Mouse (Mus musculus): ENCODE data around the gene Ntmt1. TPM values are rescaled to one million over a fixed set of nuclear protein-coding genes. Genes with fewer than 3 reads are reported as not detected.
A peak's percentile ranks its signal among the peaks of the same experiment; 100 is the strongest.

Gene Ntmt1
- polyA plus RNA-seq, 1 experiment from 2014 or later = 52.4 TPM

DNA sequence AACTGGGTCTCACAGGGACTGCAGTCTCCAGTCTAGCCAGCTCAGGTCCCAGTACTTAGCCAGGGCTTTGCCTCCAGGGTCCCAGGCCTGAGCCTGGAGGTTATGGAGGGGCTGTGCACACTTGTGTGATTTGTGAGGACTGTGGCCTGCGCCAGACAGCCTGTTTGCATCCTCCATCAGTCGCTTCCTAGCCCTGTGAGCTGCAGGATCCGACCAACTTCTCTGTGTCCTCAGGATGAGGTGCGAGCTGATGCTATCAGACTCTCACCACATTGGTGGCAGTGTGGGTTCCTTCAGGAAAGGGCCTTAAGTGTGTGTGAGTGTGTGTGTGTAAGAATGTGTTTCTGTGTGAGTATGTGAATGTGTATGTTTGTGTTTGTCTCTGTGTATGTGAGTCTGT lies 20.2 kb upstream of the Ntmt1 start:
- Histone ChIP-seq H3K4me1 (replicated peaks; ENCODE audit: control insufficient read depth, insufficient read depth) (no peaks in the 10 kb centered on the region; the same call in 1 of the 2 replicates), H3K9ac (ENCODE audit: low read length) (no peak overlapping the region), H3K27me3 (ENCODE audit: control insufficient read depth, insufficient read depth, low read length) (no peaks in the 10 kb centered on the region), H3K4me3 (ENCODE audit: low read depth, low read length) (no peak overlapping the region), H3K4me2 (replicated peaks; ENCODE audit: low read depth) (no peak overlapping the region), H3K9me3 (ENCODE audit: control insufficient read depth, low read length) (no peaks in the 10 kb centered on the region), H3K27ac (replicated peaks) (no peak overlapping the region), H3K36me3 (ENCODE audit: control insufficient read depth, insufficient read depth, low read length) (no peaks in the 10 kb centered on the region)
- 68% methylated on average over 4 of the region's 4 CpGs for WGBS
- ATAC-seq (ENCODE audit: low FRiP score, low TSS enrichment) (no peak), DNase-seq (ENCODE audit: low spot score) (no peak)
- TF ChIP-seq EP300 (optimal IDR thresholded peaks at IDR 0.05) = no peak
- TF ChIP-seq CTCF (IDR thresholded peaks at IDR 0.05; ENCODE audit: low read depth) = no peak

GRCm38 (mm10) chr2:30792061-30792460 lies 15.6 kb upstream of the Ntmt1 start:
- ATAC-seq (ENCODE audit: low FRiP score, low TSS enrichment) (no peak), DNase-seq (ENCODE audit: low spot score) (no peak)
- Histone ChIP-seq H3K36me3 (ENCODE audit: control insufficient read depth, insufficient read depth, low read length) (no peaks in the 10 kb centered on the region), H3K4me1 (replicated peaks; ENCODE audit: control insufficient read depth, insufficient read depth) (peaks cover 5% of the 10 kb centered on the region; the same call in 1 of the 2 replicates), H3K27ac (replicated peaks) (no peak overlapping the region), H3K27me3 (ENCODE audit: control insufficient read depth, insufficient read depth, low read length) (no peaks in the 10 kb centered on the region), H3K4me2 (replicated peaks; ENCODE audit: low read depth) (no peak overlapping the region), H3K9me3 (ENCODE audit: control insufficient read depth, low read length) (no peaks in the 10 kb centered on the region), H3K4me3 (ENCODE audit: low read depth, low read length) (no peak overlapping the region), H3K9ac (ENCODE audit: low read length) (no peak overlapping the region)
- no peak for TF ChIP-seq EP300 (optimal IDR thresholded peaks at IDR 0.05)
- no peak for TF ChIP-seq CTCF (IDR thresholded peaks at IDR 0.05; ENCODE audit: low read depth)
- 82% methylated on average over 7 of the region's 7 CpGs for WGBS

DNA sequence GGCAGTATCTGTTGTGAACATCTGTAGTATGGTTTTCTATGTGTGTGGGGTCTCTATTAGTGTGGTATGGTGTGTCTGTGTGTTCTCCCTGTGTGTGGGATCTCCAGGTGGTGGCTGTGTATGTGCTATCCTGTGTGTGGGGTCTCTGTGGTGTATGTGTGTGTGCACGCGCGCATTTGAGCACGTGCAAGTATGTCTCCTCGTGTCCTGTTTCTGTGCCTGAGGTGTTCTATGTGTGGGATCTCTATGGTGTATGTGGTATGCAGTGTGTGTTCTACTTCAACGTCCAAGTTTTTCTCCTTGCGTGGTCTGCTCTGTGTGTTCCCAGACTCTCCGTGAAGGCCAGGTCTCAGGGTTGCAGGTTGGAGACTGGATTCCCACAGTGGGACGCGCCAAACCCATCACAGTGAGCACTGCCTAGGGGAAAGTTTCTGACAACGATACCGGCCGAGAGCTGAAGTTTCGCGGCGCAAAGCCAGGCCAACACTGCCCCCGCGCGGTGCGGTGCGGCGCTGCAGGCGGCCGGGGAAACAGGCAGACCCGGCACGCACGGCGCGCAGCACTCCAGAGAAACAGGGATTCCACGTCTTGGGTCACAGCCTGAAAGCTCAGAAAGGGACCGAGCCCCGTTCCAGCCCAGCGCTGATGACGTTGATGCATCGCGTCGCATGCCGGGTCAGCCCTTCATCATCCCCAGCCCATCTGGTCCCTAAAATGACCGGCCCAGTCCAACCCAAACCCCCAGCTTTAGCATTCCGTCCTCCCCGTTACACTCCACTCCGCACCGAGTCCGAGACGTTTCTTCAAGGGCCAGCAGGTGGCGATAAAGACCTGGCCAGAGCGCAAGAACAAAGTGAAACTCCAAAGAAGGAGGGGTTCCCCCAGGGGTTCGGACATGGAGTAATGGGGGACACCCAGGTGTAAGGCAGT lies 13.2 kb upstream of the Ntmt1 start:
- TF ChIP-seq CTCF (IDR thresholded peaks at IDR 0.05; ENCODE audit: low read depth) = peak; percentile 79
- no peak for TF ChIP-seq EP300 (optimal IDR thresholded peaks at IDR 0.05)
- Histone ChIP-seq H3K4me3 (ENCODE audit: low read depth, low read length) (peak overlapping the region; percentile 34), H3K4me1 (replicated peaks; ENCODE audit: control insufficient read depth, insufficient read depth) (peaks cover 5% of the 10 kb centered on the region; the same call in 1 of the 2 replicates), H3K27me3 (ENCODE audit: control insufficient read depth, insufficient read depth, low read length) (no peaks in the 10 kb centered on the region), H3K36me3 (ENCODE audit: control insufficient read depth, insufficient read depth, low read length) (no peaks in the 10 kb centered on the region), H3K9me3 (ENCODE audit: control insufficient read depth, low read length) (no peaks in the 10 kb centered on the region), H3K9ac (ENCODE audit: low read length) (peak overlapping the region; percentile 50), H3K27ac (replicated peaks) (peak overlapping the region; percentile 75; the same call in 1 of the 2 replicates), H3K4me2 (replicated peaks; ENCODE audit: low read depth) (peak overlapping the region; percentile 62)
- WGBS = 3% methylated on average over 48 of the region's 48 CpGs
- DNase-seq (ENCODE audit: low spot score) = peak; percentile 95
- ATAC-seq (ENCODE audit: low FRiP score, low TSS enrichment) = peak; percentile 81

DNA sequence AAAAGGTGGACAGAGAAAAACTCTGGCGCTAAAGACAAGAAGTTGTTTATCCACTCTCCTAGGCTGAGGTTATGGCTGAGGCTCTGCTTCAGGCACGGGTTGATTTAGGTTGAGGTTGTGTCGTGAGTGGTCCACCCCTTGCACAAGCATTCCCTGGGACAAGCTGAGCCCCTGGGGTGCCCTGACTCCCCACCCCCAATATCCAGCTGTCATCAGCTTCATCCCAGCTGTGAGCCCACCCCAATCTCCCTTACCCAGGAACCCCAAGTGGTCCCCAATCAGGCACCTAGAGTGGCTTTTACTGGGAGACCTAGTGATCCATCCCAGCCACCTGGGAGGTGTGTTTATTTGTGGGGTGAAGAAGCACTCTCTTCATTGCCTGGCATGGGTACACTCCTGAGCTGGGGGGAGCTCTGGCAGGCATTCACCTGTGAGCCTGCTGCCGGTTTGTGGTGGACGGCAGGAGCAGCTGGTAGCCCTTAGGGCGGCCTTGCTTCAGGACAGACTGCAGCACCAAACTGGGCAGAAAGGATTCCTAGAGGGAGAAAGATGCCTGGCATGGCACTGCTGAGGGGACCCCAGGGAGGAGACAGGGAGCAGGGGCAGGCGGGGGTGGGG lies 12.2 kb upstream of the Ntmt1 start:
- no peak overlapping the region for H3K27ac ChIP-seq (replicated peaks)

GRCm38 (mm10) chr2:30795889-30796275 lies 11.7 kb upstream of the Ntmt1 start:
- Histone ChIP-seq H3K4me2 (replicated peaks; ENCODE audit: low read depth) (peak overlapping the region; percentile 21; the same call in 1 of the 2 replicates), H3K27ac (replicated peaks) (0 out of 2 replicates have a peak overlapping the region, but pooled peaks have one; percentile 13), H3K4me1 (replicated peaks; ENCODE audit: control insufficient read depth, insufficient read depth) (peaks cover 5% of the 10 kb centered on the region; the same call in 1 of the 2 replicates), H3K36me3 (ENCODE audit: control insufficient read depth, insufficient read depth, low read length) (no peaks in the 10 kb centered on the region), H3K9me3 (ENCODE audit: control insufficient read depth, low read length) (no peaks in the 10 kb centered on the region), H3K9ac (ENCODE audit: low read length) (no peak overlapping the region), H3K4me3 (ENCODE audit: low read depth, low read length) (no peak overlapping the region), H3K27me3 (ENCODE audit: control insufficient read depth, insufficient read depth, low read length) (no peaks in the 10 kb centered on the region; the same call in 1 of the 2 replicates)
- 71% methylated on average over 5 of the region's 5 CpGs for WGBS
- ATAC-seq (ENCODE audit: low FRiP score, low TSS enrichment) = no peak
- DNase-seq (ENCODE audit: low spot score) = no peak
- TF ChIP-seq CTCF (IDR thresholded peaks at IDR 0.05; ENCODE audit: low read depth) (no peak), EP300 (optimal IDR thresholded peaks at IDR 0.05) (no peak)

More for the DNA sequence above, 12.2 kb upstream of the Ntmt1 start:
- no peak for TF ChIP-seq EP300 (optimal IDR thresholded peaks at IDR 0.05)
- TF ChIP-seq CTCF (IDR thresholded peaks at IDR 0.05; ENCODE audit: low read depth) = no peak
- Histone ChIP-seq H3K27me3 (ENCODE audit: control insufficient read depth, insufficient read depth, low read length) (no peaks in the 10 kb centered on the region; the same call in 1 of the 2 replicates), H3K9ac (ENCODE audit: low read length) (peak overlapping the region; percentile 50; the same call in 1 of the 2 replicates), H3K4me2 (replicated peaks; ENCODE audit: low read depth) (peak overlapping the region; percentile 62), H3K4me3 (ENCODE audit: low read depth, low read length) (peak overlapping the region; percentile 34; the same call in 1 of the 2 replicates), H3K36me3 (ENCODE audit: control insufficient read depth, insufficient read depth, low read length) (no peaks in the 10 kb centered on the region), H3K4me1 (replicated peaks; ENCODE audit: control insufficient read depth, insufficient read depth) (peaks cover 5% of the 10 kb centered on the region; the same call in 1 of the 2 replicates), H3K9me3 (ENCODE audit: control insufficient read depth, low read length) (no peaks in the 10 kb centered on the region)
- DNase-seq (ENCODE audit: low spot score) (no peak), ATAC-seq (ENCODE audit: low FRiP score, low TSS enrichment) (0 out of 2 replicates have a peak, but pooled peaks have one; percentile 1)
- 80% methylated on average over 7 of the region's 7 CpGs for whole genome bisulfite sequencing

All from stomach, postnatal 0 days (tissue).